Mouse (Mus musculus) heart, postnatal 10 days (tissue): ENCODE measurements around the gene Cd40lg. TPM values are rescaled to one million over a fixed set of nuclear protein-coding genes. Genes with fewer than 3 reads are reported as not detected.

ENCODE experiments used
- DNase-seq, 2 experiments: peaks; one replicate each; pipeline ENCODE4 v3.0.0; 2021
- intact Hi-C: fragments of 180-260 bp; cut with DNase I; formaldehyde crosslinking; loops from one replicate; pipeline ENCODE4 v1.15.1; 2025
- total RNA-seq, 2 experiments: library from RNA; stranded (reverse); gene quantifications; 2 replicates each; pipeline ENCODE4 v1.2.3; 2021

The Cd40lg gene
- under 1 TPM in 1 of 2 experiments, not detected in 1; 0.22 TPM for total RNA-seq

DNA sequence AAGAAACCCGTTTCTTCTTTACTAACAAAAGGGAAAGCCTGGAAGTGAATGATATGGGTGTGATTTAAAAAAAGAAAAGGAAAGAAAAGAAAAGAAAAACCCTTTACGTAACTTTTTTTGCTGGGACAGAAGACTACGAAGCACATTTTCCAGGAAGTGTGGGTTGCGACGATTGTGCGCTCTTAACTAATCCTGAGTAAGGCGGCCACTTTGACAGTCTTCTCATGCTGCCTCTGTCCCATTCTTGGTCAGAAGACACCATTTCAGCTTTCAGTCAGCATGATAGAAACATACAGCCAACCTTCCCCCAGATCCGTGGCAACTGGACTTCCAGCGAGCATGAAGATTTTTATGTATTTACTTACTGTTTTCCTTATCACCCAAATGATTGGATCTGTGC lies at the start of gene Cd40lg:
Gene Cd40lg (plus strand): TSS at position 268 of the 400 bp plus-strand sequence.
- intact Hi-C loops: no loop called here
- no peak for DNase-seq

DNA sequence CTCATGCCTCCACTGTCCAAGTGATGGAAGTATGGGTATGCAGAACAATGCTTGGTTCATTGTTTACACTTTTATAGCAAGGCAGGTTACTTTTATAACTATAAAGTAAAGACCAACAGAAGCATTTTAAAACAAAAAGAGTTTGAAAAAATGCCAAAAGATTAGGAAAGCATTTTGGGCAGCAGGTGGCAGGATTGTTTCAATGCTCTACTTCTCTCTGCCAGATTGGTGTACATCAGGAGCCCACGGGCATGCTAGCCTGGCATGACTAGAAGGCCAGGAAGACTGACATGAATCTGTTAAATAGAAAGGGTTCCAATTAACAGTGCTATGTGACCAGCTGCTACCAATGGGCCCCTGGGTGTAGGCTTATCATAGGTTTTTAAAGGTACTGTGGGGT lies 45.4 kb upstream of the Cd40lg start:
- intact Hi-C loops: no loop called here
- DNase-seq: no peak

DNA sequence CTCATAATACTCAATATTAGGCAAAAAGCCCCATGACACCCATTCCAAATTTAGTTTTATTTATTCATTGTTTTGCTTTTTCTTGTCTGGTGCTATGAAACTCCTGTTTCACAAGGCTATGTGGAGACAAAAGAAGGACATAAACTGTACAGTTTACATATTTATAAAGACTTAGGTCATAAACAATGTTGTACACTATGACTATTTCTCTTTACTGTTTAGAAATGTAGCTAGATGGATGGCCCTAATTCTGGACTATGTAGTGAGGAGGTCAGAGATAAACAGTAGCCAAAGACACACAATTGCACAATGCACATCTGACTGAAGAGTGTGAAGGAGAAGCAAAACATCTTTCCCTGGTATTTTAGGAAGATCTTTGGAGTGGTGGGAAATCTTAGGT lies 40.7 kb upstream of the Cd40lg start:
- intact Hi-C loops: no loop called here
- DNase-seq: no peak

GRCm38 (mm10) chrX:57177225-57177779 lies 34.6 kb upstream of the Cd40lg start:
- no peak for DNase-seq
- intact Hi-C loops: no loop called here

- no peak for DNase-seq
- intact Hi-C loops: no loop called here
Measured at GRCm38 (mm10) chrX:57182470-57182869, 29.5 kb upstream of the Cd40lg start.

DNA sequence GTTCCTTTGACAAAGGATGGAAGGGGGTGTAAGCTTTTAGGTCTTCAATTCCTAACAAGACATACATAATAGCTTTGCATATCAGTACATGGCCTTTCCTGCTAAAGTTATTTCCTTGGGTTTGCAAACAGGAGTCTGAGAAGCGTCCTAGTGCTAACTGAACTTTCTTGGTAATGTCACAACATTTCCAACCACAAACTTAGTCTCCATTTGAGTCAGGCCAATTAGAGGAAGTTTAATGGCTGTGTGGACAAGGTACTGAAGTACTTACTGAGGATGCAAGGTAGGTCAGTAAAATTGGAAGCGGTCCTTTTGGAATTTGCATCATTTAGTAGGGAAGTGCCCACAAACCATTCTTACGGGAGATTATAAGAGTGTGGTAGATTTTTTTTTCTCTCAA lies 28.6 kb upstream of the Cd40lg start:
- intact Hi-C loops: no loop called here
- no peak for DNase-seq

- no peak for DNase-seq
- intact Hi-C loops: no loop called here
Measured at GRCm38 (mm10) chrX:57187301-57187700, 24.6 kb upstream of the Cd40lg start.

DNA sequence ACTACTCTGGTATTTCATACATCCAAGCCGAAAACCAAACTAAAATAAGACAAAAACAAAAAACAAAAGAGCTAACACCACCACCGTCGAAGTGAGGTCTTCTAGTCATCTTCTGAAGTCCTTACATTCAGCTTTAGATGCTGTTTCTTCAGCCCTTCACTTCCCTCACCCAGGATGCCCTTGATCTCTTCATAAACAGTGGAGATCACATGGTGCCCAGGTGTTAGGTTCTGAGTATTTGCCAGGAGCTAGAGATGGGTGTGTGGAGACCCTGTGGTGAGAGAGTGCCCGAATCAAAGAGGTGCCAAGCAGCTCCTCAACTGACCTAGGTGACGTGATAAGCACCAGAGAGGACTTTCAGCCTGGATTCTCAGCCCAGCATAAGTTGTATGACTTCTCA lies 22.6 kb upstream of the Cd40lg start:
- no peak for DNase-seq
- intact Hi-C loops: no loop called here

DNA sequence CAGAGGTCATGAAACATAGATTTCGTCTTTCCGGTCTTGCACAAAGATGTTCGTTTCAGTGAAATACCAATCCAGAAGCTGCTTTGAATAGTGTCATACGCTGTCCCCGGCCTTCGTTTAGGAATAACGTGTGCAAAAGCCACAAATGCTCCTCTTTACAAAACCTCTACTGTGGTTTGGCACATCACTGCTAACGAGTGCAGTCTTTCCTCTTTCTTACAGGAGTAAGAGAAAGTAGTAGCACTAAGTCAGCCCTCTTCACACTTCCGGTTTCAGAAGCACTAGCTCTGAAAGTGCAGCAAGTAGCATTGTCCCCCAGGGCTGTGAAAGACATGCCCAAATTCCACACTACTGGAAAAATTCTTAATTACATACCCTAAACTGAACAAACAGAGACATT lies 15.6 kb upstream of the Cd40lg start:
- DNase-seq: no peak
- intact Hi-C loops: no loop called here

DNA sequence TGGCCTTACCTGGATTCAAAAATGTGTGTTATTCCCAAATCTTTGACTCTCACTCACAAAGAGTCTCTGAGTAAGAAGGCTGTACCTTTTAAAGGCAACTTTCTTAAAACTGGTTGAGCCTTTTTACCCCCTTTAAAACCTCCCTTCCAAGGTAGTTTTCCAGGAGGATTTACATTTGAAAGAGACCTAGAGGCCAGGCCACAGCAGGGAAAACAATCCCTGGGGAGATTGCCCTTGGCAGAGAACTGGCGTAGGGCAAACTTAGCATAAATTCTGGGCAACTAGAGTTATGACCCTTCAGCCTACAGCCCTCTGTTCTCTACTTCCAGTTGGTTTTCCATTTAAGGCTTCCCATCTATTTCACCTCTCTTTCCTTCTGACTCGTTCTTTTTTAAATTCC lies 13.9 kb upstream of the Cd40lg start:
- intact Hi-C loops: no loop called here
- DNase-seq: no peak

- intact Hi-C loops: no loop called here
- DNase-seq: no peak
Measured at GRCm38 (mm10) chrX:57200397-57200796, 11.5 kb upstream of the Cd40lg start.

DNA sequence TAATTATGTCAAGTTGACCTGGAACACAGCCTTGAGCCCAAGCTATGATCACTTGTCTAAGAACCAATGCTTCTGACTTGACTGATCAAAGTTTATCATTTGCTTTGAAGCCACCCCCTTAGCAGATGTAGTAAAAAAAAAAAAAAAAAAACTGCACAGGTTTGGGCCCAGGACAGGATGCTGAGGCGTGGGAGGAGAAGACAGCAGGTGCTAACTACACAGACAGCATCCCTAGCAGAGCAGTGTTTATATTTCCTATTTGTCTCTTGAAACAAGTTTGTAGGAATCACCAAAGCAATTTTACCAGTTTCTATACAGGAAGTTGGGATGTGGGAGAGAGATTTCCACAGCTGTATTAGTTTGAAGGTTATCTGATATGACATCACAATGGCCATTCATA lies 1.4 kb upstream of the Cd40lg start:
- DNase-seq: no peak
- intact Hi-C loops: no loop called here

DNA sequence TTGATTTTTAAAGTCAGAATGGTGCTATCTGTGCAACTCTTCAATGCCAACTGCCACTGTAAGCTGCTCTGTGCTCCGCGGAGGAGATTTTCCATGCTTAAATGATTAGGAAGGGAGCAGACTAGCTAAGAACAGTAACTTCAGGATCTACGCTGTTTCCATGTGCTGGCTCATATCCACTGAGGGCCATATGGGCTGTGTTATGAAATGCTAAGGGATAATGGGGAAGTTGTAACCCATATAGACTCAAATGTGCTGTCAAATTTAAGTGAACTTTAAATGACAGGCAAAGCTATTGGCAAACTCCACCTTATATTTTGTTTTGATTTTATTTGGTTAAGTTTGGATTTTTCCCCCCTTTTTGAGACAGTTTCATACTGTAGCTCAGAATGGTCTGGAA lies 919 bp downstream of the Cd40lg start:
- intact Hi-C loops: no loop called here
- no peak for DNase-seq

DNA sequence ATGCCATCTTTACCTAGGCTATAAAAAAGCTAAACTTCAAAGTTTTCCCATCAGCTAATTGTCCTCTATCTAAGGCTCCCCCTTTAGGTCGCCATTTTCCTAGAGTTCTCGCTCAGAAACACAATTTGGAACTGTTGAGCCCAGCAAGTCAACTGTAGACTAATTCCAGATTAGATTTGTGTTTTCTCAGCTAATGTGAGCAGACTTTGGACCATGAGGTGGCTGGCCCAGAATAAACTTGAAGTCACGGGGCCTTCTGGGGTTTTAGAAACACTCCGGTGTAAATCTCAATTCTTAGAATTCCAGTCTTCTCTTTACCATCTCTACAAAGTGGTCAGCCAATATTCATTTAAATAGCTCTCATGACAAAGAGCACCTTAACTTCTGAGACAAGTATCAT lies 3.6 kb downstream of the Cd40lg start:
- intact Hi-C loops: no loop called here
- no peak for DNase-seq

DNA sequence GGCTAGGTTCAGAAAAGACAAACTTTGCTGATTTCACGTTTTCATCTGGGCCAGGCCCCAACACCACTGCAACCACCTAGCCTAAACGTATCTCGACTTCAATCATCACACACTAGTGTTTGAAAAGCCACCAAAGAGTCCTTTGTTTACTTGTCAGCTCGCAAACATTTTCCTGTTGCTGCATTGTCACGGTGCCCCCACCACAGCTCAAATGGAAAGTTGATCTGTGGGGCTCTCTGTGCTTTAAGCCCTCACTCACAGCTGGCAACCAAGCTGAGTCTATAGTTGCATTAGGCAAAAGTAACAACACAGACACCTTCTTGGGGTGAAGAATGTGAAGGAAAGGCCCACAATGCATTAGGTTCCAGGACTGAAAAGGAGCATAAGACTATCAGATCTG lies 4.3 kb downstream of the Cd40lg start:
- intact Hi-C loops: no loop called here

GRCm38 (mm10) chrX:57219563-57219962 lies 7.6 kb downstream of the Cd40lg start:
- no peak for DNase-seq
- intact Hi-C loops: no loop called here

More for the DNA sequence above, 4.3 kb downstream of the Cd40lg start:
- DNase-seq: no peak

DNA sequence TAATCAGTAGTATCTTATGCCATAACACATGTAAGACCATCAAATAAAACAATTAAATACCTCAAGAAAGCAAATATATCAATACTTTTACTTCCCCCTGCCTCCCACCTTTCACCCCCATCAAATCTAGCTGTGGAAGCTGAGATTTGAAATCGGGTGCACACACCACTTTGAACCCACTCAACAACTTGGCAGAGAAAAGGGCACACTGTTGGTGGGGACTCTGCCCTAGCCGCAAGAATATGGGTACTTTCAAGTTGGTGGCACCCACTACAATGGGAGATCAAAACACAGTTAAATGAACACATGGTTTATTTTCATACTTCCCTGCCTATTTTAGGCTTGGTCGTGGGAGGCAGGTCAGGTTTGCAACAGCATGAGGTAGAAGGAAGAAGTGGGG lies 9.9 kb downstream of the Cd40lg start:
- DNase-seq: no peak
- intact Hi-C loops: loop anchor here (10.0 kb wide), 1 partner anchor 167 kb away; the partner anchor contains the start of gene Htatsf1

DNA sequence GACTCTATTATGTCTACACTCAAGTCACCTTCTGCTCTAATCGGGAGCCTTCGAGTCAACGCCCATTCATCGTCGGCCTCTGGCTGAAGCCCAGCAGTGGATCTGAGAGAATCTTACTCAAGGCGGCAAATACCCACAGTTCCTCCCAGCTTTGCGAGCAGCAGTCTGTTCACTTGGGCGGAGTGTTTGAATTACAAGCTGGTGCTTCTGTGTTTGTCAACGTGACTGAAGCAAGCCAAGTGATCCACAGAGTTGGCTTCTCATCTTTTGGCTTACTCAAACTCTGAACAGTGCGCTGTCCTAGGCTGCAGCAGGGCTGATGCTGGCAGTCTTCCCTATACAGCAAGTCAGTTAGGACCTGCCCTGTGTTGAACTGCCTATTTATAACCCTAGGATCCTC lies 11.4 kb downstream of the Cd40lg start:
- DNase-seq: peak; percentile 3 to 15
- intact Hi-C loops: loop anchor here (10.0 kb wide), 1 partner anchor 168 kb away; the partner anchor contains the start of gene Htatsf1

DNA sequence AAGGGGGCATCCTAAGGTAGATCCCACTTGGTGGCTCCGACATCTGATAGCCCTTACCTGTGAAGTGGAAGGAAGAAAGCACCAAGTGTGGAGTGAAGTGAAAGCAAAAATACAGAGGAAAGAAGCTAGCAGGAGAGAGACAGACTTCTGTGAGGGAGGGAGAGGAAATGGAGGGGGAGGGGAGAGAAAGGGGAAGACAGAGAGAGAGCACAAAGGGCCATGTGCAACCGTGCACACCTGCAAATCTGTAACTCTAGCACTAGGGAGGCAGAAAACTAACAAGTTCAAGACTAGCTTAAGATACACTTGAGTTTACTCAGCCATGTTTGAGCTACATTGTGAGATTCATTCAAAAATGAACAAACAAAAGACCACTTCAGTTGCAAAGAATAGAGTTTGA lies 16.2 kb downstream of the Cd40lg start:
- intact Hi-C loops: loop anchor here (10.0 kb wide), 1 partner anchor 173 kb away; the partner anchor contains the start of gene Htatsf1
- DNase-seq: no peak

DNA sequence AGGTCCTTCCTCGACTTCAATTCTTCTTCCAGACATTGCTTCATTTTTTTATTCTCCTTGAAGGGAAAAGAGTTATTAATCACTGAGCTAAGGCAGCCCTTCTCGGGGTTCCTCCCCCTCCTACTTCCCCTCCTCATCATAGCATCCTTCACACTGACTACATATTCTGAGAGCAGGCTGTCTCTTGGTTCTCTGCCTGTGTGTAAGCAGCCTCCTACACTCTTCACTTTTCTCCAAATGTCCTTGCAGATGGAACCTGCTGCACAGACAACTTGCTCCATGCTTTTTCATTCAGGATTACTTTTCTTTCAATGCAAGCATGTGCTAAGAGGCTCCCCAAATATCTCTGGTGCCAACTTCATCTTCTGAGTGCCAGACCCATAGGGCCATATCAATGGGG lies 21.7 kb downstream of the Cd40lg start:
- no peak for DNase-seq
- intact Hi-C loops: no loop called here

- DNase-seq: no peak
- intact Hi-C loops: no loop called here
Measured at GRCm38 (mm10) chrX:57235982-57236381, 24.0 kb downstream of the Cd40lg start.

- intact Hi-C loops: no loop called here
- no peak for DNase-seq
Measured at GRCm38 (mm10) chrX:57238572-57238971, 26.6 kb downstream of the Cd40lg start.
